Mouse (Mus musculus) intestine, postnatal 0 days (tissue): Measurements from ENCODE around the gene Cacnb3. TPM values are rescaled to one million over a fixed set of nuclear protein-coding genes. Genes with fewer than 3 reads are reported as not detected.
"Not testable (repeated sequence)": the region's sequence is repeated elsewhere in the genome, so short reads cannot be mapped to it uniquely, and the experiment has no call there.

Source experiments
- ATAC-seq: fragments of 200-750 bp; cut with Nextera tagmentation; 2 replicates; pipeline ENCODE4 v1.8.0; 2017; ENCODE audit warnings: mild to moderate bottlenecking, moderate TSS enrichment, moderate library complexity
- H3K27ac ChIP-seq: fragments of 300-500 bp; sonication (generic); 2 replicates; pipeline ENCODE4 v1.5.1; 2014; ENCODE audit warnings: mild to moderate bottlenecking, low read depth, low read length, moderate library complexity
- H3K27me3 ChIP-seq: fragments of 300-500 bp; sonication (generic); replicated peaks from 2 replicates; pipeline ENCODE4 v1.6.1; 2014; ENCODE audit warnings: low read length, mixed read lengths; ENCODE audit not compliant: control insufficient read depth, insufficient read depth
- H3K36me3 ChIP-seq: fragments of 300-500 bp; sonication (generic); 2 replicates; pipeline ENCODE4 v1.6.1; 2014; ENCODE audit warnings: mild to moderate bottlenecking, moderate library complexity; ENCODE audit not compliant: control insufficient read depth, insufficient read depth
- H3K4me1 ChIP-seq: fragments of 300-500 bp; sonication (generic); replicated peaks from 2 replicates; pipeline ENCODE4 v1.6.1; 2014; ENCODE audit warnings: antibody characterized with exemption, low read length, mixed read lengths; ENCODE audit not compliant: control insufficient read depth, insufficient read depth
- H3K4me2 ChIP-seq: fragments of 300-500 bp; sonication (generic); replicated peaks from 2 replicates; pipeline ENCODE4 v1.6.1; 2014; ENCODE audit warnings: low read depth, mild to moderate bottlenecking, moderate library complexity
- H3K4me3 ChIP-seq: fragments of 300-500 bp; sonication (generic); 2 replicates; pipeline ENCODE4 v1.5.1; 2014; ENCODE audit warnings: low read depth, low read length
- H3K9ac ChIP-seq: fragments of 300-500 bp; sonication (generic); 2 replicates; pipeline ENCODE4 v1.6.1; 2014; ENCODE audit warnings: mild to moderate bottlenecking, low read depth, low read length
- H3K9me3 ChIP-seq: fragments of 300-500 bp; sonication (generic); 2 replicates; pipeline ENCODE4 v1.6.1; 2016; ENCODE audit warnings: mixed run types; ENCODE audit not compliant: control insufficient read depth
- CTCF ChIP-seq: sonication (generic); IDR thresholded peaks from 2 replicates; pipeline ENCODE4 v1.5.1; 2016; ENCODE audit warnings: low read depth, mild to moderate bottlenecking, control low read depth, antibody characterized with exemption, moderate library complexity
- WGBS: fragments of 180-500 bp; shearing (Covaris S2); extraction: QIAGEN DNeasy Blood & Tissue Kit; methylation state at CpG from one replicate; pipeline ENCODE4 v1.1.7; 2014; 5-methylcytosine and 5-hydroxymethylcytosine counted together
- polyA plus RNA-seq: library from polyadenylated mRNA; unstranded; fragments of >200 nt; fragmentation: Nextera tagmentation; extraction: Ambion mirVana; gene quantifications from 2 replicates; pipeline ENCODE4 v1.2.1, GENCODE M21; 2015

The Cacnb3 gene
- 9.3 and 10.3 TPM in 2 replicates for polyA plus RNA-seq

GRCm38 (mm10) chr15:98630540-98630939 lies at the start of gene Cacnb3:
Gene Cacnb3 (plus strand): TSS chr15:98630840.
- Histone ChIP-seq H3K9me3 (no peaks in the 10 kb centered on the region), H3K9ac (no peak within 1 kb of the TSS), H3K36me3 (no peaks in the 10 kb centered on the region), H3K27me3 (peaks cover 26% of the 10 kb centered on the region; the same call in 1 of the 2 replicates), H3K4me2 (peak within 1 kb of the TSS; percentile 99), H3K27ac (no peak within 1 kb of the TSS), H3K4me3 (peak within 1 kb of the TSS; percentile 39), H3K4me1 (0 out of 2 replicates have a peak, but pooled peaks cover 4% of the 10 kb centered on the region)
- WGBS = 40% methylated on average over 4 of the region's 4 CpGs
- TF ChIP-seq CTCF = no peak
- ATAC-seq = no peak

GRCm38 (mm10) chr15:98582410-98582809 lies 48.2 kb upstream of the Cacnb3 start:
- 56% methylated on average over 8 of the region's 8 CpGs for WGBS
- H3K27ac ChIP-seq = no peak overlapping the region
- no peak for TF ChIP-seq CTCF
- H3K27me3 ChIP-seq = no peaks in the 10 kb centered on the region
- ATAC-seq = no peak
- H3K4me1 ChIP-seq = no peaks in the 10 kb centered on the region
- no peak overlapping the region for H3K9ac ChIP-seq
- no peaks in the 10 kb centered on the region for H3K9me3 ChIP-seq
- H3K4me3 ChIP-seq = no peak overlapping the region
- H3K4me2 ChIP-seq = no peak overlapping the region
- no peaks in the 10 kb centered on the region for H3K36me3 ChIP-seq

- Histone ChIP-seq H3K9me3 (no peaks in the 10 kb centered on the region), H3K27ac (no peak overlapping the region), H3K4me2 (no peak overlapping the region), H3K4me1 (no peaks in the 10 kb centered on the region), H3K27me3 (no peaks in the 10 kb centered on the region), H3K9ac (no peak overlapping the region), H3K36me3 (no peaks in the 10 kb centered on the region), H3K4me3 (no peak overlapping the region)
- no peak for ATAC-seq
- no peak for TF ChIP-seq CTCF
- 78% methylated on average over 8 of the region's 8 CpGs for WGBS
Measured at GRCm38 (mm10) chr15:98582996-98583395, 47.6 kb upstream of the Cacnb3 start.

- Histone ChIP-seq H3K36me3 (peaks cover 10% of the 10 kb centered on the region), H3K4me3 (no peak overlapping the region), H3K27me3 (no peaks in the 10 kb centered on the region), H3K9me3 (no peaks in the 10 kb centered on the region), H3K4me2 (no peak overlapping the region), H3K9ac (no peak overlapping the region), H3K4me1 (no peaks in the 10 kb centered on the region; the same call in 1 of the 2 replicates), H3K27ac (no peak overlapping the region)
- no peak for TF ChIP-seq CTCF
- WGBS = 42% methylated on average over 7 of the region's 7 CpGs
- ATAC-seq = no peak
Measured at GRCm38 (mm10) chr15:98585421-98585820, 45.2 kb upstream of the Cacnb3 start.

GRCm38 (mm10) chr15:98586141-98586540 lies 44.5 kb upstream of the Cacnb3 start:
- H3K9ac ChIP-seq, H3K4me2 ChIP-seq, ATAC-seq, H3K4me1 ChIP-seq, H3K9me3 ChIP-seq, H3K27ac ChIP-seq, H3K4me3 ChIP-seq, H3K27me3 ChIP-seq: not testable (repeated sequence)
- peaks cover 17% of the 10 kb centered on the region for H3K36me3 ChIP-seq
- 65% methylated on average over 9 of the region's 9 CpGs for WGBS

- TF ChIP-seq CTCF = no peak
- WGBS = 77% methylated on average over 11 of the region's 11 CpGs
- Histone ChIP-seq H3K4me2 (no peak overlapping the region), H3K9me3 (no peaks in the 10 kb centered on the region), H3K27ac (no peak overlapping the region), H3K9ac (no peak overlapping the region), H3K36me3 (peaks cover 33% of the 10 kb centered on the region), H3K4me1 (no peaks in the 10 kb centered on the region; the same call in 1 of the 2 replicates), H3K27me3 (no peaks in the 10 kb centered on the region), H3K4me3 (no peak overlapping the region)
- no peak for ATAC-seq
Measured at GRCm38 (mm10) chr15:98587751-98588150, 42.9 kb upstream of the Cacnb3 start.
